Mouse (Mus musculus): Measurements from ENCODE around the gene Wdr49. TPM values are rescaled to one million over a fixed set of nuclear protein-coding genes. Genes with fewer than 3 reads are reported as not detected.
A peak's percentile ranks its signal among the peaks of the same experiment; 100 is the strongest.

Wdr49 gene
- total RNA-seq (2021), result 1 to 10 TPM in 1 of 2 experiments, under 1 TPM in 1; 0.71 to 1.0 TPM

DNA sequence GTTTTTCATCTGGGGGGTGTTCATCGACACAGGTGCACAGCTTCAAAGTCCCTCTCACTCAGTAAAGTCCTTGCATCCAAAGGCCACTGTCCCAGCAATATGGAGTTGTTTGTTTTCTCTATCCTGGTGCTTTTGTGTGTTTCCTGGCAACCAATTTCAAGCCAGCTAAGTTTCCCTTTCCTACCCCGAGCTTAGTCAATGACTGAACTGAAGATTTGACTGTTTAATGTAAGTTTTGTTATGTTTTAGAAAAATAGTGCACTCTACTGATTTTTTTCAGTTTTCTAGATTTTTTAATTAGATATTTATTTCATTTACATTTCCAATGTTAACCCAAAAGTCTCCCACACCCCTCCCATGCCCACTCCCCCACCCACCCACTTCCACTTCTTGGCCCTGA is at the start of gene Wdr49:
Wdr49 (minus strand) TSS at position 101 of the 400 bp plus-strand sequence.
- no peak for DNase-seq (ENCODE audit: extremely low spot score in 1 of 2, low spot score in 1 of 2)

DNA sequence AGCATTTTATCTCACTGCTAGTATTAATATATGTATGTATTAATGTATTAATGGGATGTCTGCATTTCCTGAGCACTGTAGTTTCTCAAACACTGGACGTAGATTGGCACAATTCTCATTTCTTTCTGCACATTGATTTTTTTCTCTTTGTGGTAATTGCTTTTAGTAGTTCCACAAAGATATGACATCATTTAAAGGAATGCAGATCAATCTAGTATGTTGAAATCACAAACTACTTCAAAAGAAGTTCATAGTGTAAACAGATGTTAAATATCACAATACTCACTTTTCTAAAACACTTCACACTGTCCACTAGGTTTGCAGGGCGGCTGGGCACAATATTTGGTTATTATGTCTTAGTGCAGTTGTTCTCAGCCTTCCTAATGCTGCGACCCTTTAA is 49.1 kb upstream of the Wdr49 start:
- no peak for DNase-seq (ENCODE audit: extremely low spot score in 1 of 2, low spot score in 1 of 2)

DNA sequence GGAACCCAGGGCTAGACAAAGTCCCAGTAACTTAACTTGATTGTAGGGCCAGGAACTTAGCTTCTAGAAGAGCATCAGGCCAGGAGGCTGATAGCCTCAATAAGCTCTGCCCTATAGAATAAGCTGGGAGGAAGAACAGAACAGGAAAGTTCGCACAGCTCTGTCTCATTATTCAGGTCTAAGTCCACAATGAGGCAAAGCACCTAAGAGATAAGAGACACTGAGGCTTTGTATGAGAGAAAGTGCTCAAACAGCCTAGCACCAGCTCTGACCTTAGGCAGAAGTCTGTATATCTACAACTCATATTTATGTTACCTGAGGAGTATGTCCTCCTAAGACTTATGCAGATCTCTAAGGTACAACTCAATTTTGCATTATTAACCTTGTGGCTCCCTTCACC is 40.6 kb upstream of the Wdr49 start:
- DNase-seq (ENCODE audit: extremely low spot score in 1 of 2, low spot score in 1 of 2), result no peak

DNA sequence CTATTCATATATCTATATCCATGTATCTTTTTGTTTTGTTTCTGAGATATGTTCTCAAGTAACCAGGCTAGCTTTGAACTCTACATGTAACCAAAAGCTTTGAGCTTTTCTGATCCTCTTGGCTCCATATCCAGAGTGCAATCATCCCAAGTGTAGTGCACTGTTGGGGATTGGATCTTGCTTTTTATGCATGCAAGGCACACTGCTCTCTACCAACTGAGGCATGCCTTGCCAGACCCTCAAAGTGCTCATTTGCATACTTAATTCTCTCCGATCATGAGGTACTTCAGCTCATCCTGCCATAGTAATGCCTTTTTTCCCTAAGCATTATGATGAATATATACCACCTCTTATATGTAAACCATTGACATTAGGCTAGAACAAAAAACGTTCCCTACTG is 39.4 kb upstream of the Wdr49 start:
- no peak for DNase-seq (ENCODE audit: extremely low spot score in 1 of 2, low spot score in 1 of 2)

DNA sequence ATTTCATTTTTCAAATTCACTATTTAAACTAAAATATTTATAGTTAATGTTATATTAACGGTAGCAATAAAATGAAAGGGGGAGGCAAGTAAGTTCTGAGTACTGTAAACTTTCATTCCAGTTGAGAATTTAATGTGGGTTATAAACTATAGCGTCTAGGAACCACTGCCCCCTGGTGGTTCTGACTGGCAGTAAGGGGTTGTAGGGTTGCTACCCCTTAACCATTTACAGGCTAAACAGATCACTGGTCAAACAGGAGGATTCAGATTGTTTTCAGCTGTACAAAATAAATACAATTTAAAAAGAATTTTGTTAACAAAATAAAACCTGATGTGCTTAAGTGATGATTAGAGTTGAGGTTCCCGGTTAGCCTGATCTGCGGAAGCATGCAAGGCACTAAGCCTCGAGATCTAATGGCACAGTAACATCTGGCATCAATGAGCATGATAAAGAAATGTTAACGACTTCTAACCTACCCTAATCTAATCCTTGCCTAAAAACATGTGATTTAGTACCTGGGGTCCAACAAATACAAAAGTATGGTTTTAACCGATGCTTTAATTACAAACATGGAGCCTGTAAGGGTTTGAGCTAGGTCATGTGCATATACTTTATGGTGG is 35.8 kb upstream of the Wdr49 start:
- peak; percentile 23 to 81 for DNase-seq (ENCODE audit: extremely low spot score in 1 of 2, low spot score in 1 of 2)

DNA sequence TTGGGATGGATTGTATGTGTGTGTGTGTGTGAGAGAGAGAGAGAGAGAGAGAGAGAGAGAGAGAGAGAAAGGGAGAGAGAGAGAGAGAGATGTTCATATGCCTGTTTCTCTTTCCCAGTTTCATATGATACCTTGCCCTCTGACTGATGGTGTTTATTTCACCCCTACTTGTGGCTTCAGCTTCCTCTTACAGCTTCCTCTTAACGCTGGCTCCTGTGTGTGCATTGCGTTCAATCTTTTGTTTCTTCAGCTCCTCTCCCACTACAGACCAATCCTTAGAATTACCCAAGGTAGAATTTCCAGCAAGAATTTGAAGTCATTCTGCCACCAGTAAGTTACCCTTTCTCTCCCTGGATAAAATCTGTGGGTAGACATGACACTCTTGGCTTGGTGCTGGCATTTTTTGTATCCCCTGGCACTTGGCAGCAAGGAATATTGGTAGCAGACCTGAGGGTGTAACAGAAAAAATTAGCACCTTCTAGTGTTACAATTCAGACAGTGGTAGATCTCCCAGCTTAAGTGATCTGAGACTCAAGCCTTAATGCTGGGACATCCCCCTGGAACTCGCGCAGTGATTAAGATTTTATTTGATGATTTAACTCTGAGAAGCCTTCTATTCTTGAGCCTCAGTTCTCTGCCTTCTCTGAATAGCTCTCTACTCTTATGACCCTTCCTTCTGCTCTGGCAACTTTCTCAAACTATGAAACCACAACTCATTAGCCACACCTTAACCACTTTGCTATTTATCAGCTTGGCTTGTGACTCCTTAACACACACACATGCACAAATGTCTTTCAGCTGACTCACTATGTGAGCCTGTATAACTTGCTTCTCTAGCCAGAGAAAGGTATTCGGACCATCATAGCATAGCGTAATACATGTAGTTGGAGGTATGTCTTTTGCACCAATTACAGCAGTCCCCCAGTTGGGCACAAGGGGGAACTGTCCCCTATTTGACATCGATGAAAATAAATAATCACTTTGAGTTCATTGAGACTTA is 17.3 kb upstream of the Wdr49 start:
- no peak for DNase-seq (ENCODE audit: extremely low spot score in 1 of 2, low spot score in 1 of 2)

DNA sequence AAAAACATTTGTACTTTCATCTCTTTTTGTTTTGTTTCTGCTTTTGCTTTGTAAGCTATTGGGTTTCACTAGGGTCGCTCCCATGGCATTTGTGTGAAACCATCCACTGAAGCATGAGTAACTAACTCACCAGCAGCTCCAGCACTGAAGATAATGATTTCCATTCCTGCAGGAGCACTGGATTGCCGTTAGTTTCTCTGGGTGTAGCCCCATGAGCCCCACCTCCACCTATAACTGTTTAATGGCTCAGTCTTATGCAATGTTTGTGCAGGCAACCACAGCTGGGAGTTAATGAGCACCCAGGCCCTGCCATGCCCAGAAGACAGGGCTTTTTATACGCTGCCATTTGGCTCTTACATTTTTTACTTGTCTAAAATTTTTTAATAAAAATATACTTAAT is 11.0 kb upstream of the Wdr49 start:
- no peak for DNase-seq (ENCODE audit: extremely low spot score in 1 of 2, low spot score in 1 of 2)

DNA sequence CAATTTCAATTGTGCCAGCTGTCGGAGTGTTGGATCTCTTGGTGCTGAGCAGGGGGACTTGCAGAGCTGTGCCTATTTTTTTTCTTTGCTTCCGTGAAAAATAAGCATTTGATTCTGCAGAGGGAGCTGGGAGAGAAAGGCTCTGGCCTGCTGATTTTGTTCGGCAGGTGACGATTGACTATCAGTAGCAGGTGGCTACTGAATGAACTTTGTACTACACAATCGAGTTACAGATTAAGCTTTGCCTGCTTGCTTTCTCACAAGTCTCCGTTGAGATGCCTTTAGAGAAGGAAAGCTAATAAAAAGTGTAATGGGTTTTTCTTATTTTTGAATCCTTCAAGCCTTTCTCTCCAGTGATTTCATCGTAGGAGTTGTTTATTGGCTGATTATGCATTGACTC is 6.8 kb downstream of the Wdr49 start:
- no peak for DNase-seq (ENCODE audit: extremely low spot score in 1 of 2, low spot score in 1 of 2)

DNA sequence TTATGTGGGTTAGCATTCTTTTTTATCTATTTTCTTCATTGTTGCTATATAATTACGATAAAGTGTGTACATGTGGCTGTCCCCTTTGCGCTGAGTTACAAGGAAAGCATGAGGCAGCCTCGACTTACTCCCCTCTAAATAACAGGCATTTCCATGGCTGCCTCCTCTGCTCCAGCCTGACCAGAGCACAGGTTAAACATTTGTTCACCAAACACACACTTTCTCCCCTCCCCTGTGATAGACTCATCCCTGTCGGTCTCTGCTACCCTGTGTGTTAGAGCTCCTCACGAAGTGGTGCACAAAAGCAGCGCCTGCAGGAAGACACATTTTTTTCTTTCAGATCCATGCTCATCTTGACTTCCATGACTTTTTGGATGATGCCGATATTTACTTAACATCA is 7.3 kb downstream of the Wdr49 start:
- no peak for DNase-seq (ENCODE audit: extremely low spot score in 1 of 2, low spot score in 1 of 2)

DNA sequence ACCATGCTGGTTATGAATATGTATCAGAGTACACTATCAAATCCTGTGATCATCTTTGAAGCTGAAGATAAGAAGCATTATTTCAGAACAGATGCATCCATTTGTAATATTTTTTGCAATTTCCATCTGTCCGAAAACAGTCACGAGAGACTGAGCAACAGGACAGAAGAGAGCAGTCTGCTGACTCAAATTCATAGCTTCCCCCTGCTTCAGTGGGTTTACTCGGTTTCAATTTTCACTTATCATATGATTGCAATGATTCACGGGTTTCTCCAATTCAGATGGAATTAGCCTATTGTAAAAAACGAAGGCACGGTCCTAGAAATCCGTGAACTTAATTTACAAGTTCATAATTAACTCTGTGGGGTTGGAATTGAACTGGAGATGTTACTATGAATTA is 13.8 kb downstream of the Wdr49 start:
- no peak for DNase-seq (ENCODE audit: extremely low spot score in 1 of 2, low spot score in 1 of 2)

DNA sequence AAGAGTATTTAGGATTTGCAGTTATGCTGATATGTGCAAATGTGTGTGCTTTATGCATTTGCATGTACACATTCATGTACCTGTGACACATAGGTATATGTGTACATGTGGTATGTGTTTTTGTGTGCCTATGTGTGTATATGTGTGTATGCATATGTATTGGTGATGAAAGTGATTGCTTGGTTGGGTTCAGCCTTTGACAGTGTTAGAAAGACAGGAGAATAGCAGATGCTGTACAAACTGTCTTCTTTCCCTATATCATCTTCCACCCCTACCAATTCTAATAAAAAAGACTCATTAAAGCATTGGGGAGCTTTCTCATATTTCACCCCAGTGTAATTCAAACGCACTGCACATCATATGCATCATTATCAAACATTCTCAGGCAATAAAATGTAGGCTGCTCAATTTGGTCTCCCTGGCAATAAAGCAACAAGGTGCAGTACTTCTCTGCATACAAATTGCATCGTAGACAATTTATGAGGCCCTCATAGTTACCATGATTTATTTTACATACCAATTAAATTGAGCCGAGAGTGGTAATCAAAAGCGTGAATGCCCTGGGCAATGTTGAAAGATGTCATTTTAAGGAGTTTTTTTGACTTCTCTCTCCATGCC is 51.3 kb downstream of the Wdr49 start:
- DNase-seq (ENCODE audit: extremely low spot score in 1 of 2, low spot score in 1 of 2), result no peak

DNA sequence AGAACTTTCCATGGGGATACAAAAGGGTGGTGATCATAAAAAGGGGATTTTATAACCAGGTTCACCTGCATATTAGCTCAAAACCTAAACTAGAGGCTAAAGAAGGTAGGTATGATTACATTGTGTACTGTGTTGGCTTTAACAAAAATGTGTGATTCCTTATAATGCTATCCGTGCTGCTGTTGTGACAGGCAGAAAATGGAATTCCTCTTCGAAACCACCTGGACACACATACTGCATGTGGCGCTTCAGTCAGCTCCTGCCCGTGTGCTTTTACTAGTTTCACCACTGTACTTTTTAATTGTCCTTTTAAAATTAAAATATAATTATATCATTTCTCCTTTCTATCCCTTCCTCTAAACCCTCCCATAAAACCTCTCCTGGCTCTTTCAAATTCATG is 86.0 kb downstream of the Wdr49 start:
- DNase-seq (ENCODE audit: extremely low spot score in 1 of 2, low spot score in 1 of 2), result no peak

DNA sequence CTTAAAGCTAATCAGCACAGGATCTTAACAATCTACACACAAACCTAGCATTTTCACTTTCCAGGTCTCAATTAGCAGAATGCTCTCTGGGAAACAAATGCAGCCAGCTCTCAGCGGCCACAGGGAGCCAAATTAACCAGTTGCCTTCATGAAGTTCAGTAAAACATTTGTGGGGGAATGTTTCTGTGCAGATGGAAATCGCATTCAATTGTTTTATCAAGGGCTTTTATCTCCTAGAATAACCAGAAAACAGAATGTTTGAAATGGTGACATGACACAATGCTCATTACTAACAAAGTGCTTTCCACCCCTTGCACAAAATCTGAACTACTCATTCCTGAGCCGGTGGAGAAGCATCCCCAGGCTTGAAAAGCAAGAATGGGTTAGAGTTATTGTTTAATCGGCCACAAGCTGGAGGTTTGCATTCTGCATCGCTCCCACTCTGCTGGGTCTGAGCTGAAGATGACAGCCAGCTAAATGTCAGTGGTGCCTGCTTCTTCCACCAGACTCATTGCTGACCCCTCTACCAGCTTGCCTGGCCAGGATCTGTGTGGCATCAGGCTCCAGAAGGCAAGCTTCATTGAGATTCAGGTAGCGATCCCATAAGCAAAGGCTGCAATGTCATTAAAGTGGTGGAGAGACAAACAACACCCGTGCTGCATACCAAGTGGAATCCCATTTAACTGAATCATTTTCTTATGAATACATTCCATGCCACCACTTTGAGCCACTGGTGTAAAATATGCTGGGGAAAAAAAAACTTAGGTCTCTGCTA is 86.6 kb downstream of the Wdr49 start:
- DNase-seq (ENCODE audit: extremely low spot score in 1 of 2, low spot score in 1 of 2), result peak in 1 of 2 experiments; percentile 10

DNA sequence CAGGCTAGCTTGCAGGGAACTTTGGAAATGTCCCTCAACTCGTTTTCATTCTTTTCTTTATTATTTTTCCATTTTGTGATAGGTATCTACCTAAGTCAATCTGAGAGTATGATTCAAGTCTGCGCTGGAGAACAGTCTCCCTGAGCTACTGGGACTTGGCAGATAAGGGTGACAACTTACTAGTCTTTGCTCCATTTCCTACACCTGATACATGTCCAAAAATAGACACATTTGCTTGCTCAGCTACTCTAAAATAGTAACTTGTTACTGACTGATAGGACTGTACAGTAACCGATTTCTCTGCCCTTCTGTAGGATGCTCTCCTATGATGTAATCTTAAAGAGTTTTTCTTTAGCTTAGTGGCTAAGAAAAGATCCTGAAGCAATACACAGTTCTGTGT is 87.5 kb downstream of the Wdr49 start:
- no peak for DNase-seq (ENCODE audit: extremely low spot score in 1 of 2, low spot score in 1 of 2)

DNA sequence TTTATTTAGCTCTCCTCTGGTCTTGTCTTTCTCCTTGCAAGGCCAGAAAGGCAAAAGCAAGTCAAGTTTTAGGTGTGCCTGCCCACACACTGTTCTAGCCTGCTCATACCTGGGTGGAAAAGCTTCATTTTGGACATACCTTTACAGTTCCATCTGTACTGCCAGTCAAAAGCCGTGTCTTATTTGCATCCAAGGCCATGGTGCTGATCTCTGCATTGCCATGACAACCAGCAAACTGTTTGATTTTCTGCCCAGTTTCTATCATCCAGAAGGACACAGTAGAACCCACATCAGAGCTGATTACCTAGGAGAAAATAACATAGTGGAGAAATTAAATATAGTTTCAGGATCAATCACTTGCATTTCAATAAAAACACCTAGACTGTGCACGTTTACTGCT is 100.2 kb downstream of the Wdr49 start:
- no peak for DNase-seq (ENCODE audit: extremely low spot score in 1 of 2, low spot score in 1 of 2)

DNA sequence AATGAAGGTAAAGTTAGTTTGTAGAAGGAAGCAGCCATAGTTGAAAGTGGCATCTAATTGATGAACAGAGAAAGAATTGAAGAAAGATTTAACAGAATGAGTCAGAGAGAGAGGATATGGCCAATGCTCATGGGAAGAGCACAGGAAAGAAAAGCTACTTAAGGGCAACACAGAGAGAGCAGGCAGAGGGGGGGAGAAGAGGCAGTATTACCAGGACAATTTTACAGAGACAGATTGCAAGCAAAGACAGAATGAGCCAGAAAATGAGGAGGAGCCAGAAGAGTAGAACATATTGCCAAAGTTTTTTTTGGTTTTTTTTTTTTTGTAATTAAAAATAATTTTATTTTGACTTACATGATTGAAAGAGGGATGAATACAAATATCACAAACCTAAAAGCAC is 128.0 kb downstream of the Wdr49 start:
- no peak for DNase-seq (ENCODE audit: extremely low spot score in 1 of 2, low spot score in 1 of 2)

DNA sequence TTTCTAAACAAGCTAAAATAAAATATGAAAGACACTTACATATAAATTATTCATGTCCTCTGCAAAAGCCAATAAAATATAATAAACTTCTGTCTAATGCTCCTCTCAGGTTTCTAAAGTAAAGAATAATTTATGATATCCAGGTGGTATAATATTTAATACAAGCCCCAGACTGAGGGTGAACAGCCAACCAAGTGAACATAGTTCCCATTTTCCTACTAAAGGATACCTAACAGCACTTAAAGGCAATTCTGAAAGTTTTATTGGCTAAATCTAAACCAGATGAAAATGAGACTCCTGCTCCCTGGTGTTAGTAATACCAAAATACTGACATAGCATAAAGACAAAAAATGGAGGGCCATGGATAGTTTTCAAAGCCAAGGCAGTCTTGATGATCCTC is 144.8 kb downstream of the Wdr49 start:
- DNase-seq (ENCODE audit: extremely low spot score in 1 of 2, low spot score in 1 of 2), result no peak

DNA sequence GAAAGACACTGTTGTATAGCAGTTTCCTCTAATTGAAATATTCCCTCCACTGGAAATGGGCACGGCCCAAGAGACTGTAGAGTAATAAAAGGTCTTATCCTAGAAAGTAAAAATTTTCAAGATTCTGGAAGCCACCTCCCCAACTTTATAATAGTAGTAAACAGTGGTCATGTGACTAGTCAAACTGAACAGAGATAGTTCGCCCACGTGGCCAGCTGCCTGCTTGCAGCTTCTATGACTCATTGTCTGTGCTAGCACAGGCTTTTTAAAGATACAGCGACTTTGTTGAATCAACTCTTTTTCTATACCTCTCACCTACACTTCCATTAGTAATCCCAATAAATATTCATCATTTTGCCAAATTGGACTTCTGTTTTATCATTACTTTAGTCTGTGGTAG is 161.0 kb downstream of the Wdr49 start:
- DNase-seq (ENCODE audit: extremely low spot score in 1 of 2, low spot score in 1 of 2), result peak in 1 of 2 experiments; percentile 9

DNA sequence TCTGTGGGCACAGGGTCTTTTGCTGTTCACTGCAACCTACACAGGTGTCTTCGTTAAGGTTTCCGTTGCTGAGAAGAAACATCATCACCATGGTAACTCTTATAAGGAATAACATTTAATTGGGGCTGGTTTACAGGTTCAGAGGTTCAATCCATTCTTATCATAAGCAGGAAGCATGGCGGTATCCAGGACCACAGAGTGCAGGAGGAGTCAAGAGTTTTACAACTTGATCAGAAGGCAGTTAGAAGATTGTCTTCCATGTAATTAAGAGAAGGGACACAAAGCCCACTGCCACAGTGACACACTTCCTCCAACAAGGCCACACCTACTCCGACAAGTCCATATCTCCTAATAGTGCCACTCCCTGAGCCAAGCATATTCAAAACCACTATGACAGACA is 173.1 kb downstream of the Wdr49 start:
- DNase-seq (ENCODE audit: extremely low spot score in 1 of 2, low spot score in 1 of 2), result no peak

DNA sequence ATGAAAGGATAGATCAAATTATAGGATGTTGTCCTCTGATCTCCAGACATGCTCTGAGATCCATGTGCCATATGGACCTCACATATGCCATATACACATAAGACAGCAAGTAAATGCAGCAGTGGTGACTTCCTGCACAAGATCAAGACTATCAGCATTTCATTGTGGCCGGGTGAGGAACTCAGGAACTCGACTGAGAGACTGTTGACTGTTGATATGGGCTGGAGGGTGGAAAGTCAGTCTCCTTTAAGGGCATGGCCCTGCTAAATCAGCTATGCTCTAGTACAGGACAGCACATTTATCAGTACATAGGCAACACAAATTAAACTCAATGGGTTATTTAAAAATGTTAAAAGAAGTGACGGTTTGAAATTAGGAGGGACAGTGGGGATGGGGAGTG is 173.7 kb downstream of the Wdr49 start:
- no peak for DNase-seq (ENCODE audit: extremely low spot score in 1 of 2, low spot score in 1 of 2)

DNA sequence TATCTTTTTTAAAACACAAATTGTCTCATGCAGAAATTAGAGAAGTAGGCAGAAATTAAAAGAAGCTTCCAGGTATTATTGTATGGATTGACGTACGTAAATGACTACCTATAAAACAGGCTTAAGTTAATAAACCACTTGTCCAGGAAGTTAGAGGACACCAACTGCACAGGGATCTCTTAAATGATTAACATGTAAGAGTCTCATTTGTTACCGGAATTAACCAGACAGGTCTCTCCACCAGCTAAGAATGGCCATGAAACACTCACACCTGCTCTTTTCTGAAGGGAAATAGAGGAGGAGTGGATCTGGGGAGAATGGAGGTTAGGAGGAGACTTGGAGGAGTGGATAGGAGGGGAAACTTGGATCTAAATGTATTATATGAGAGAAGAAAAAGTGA is 176.4 kb downstream of the Wdr49 start:
- no peak for DNase-seq (ENCODE audit: extremely low spot score in 1 of 2, low spot score in 1 of 2)

Measured in layer of hippocampus, postnatal 25 days (tissue).